Mouse (Mus musculus) kidney, postnatal 36 days (tissue): ENCODE data around the gene Dmpk.
"Not testable (repeated sequence)": the region's sequence is repeated elsewhere in the genome, so short reads cannot be mapped to it uniquely, and the experiment has no call there.

Source experiments
- DNase-seq, 2 experiments: peaks; one replicate each; pipeline ENCODE4 v3.0.0; 2021 to 2022; ENCODE audit warnings: mixed read lengths in 2 of 2

Dmpk gene

DNA sequence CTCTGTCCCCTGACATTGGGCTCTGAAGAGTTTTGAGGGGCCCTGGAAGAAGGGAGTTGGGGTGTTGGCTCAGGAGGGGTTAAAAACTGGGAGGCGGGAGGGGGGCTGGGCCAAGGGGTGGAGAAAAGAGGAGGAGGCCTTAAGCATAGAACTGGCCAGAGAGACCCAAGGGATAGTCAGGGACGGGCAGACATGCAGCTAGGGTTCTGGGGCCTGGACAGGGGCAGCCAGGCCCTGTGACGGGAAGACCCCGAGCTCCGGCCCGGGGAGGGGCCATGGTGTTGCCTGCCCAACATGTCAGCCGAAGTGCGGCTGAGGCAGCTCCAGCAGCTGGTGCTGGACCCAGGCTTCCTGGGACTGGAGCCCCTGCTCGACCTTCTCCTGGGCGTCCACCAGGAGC, at the start of gene Dmpk:
Gene Dmpk (plus strand): TSS at position 149 of the 400 bp plus-strand sequence.
- peak in 1 of 2 experiments; percentile 43 for DNase-seq

GRCm38 (mm10) chr7:19044616-19045015, 39.0 kb upstream of the Dmpk start:
- no peak for DNase-seq

DNA sequence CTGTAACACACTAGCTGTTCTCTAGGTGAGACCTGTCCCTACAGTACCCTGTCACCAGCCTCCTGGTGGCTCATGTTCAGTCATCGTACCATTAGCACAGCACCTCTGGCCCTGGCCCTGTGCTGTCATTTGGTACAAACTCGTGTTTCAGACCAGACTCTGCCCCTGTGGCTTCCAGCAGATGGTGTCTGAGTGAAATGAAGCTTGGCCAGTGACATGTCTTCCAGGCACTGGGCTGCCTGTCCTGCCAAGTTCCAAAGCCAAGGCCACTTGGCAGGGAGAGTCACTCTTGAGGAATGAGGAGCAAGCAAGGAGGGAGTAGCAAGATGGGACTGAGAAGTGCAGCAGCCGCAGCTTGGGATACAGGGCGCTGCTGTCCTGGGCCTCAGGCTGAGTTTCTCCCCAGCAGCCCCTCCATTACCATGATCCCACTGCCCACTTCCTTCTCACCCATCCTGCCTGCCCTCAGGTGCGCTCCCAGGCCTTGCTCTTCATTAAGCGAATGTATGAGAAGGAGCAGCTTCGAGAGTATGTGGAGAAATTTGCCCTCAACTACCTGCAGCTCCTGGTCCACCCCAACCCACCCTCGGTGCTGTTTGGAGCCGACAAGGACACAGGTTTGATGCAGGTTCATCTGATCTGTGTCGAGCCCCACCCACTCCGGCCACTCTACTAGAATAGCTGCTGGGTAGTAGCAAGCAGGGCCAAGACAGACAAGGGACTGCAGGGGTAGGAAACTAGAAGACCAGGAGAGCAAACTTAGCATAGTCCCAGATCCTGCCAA, 37.2 kb upstream of the Dmpk start:
- DNase-seq: no peak

DNA sequence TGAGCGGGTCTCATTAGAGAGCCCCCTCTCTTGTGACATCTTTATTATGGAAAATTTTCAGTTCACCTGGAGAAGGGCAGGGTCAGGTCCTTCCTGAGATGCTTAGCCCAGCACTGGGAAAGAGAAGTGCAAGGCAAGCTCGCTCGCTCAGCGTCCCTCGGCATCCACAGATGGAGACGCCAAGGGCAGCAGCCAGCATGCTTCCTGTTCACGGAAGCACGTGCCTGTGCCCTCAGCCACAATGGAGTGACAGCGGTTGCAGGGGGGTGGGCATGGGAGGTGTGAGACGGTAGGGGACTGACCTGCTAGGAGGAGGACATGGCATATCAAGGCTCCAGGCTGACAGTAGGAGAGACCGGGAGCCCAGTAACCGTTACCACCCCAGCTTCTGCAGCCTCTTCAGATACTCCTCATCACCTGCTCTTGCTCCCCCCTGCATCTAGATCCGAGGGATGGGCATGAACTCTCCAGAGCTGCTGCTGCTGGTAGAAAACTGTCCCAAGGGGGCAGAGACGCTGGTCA, 35.6 kb upstream of the Dmpk start:
- no peak for DNase-seq

DNA sequence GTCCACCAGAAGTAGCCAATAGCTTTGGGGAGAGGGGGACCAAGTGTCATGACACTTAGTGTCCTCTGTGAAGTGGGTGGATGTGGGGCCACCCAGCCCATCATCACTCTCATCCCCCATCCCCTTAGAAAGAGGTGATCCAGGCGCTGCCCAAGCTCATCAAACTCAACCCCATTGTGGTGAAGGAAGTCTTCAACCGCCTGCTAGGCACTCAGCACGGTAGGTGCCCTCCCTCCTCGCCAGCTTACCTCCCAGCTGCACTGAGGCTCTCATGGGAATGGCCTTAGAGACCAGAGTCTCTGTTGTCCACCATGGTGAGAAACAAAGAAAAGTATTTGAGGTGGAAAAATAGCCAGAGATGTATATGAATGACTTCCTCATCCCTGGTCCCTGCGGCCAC, 34.4 kb upstream of the Dmpk start:
- no peak for DNase-seq

DNA sequence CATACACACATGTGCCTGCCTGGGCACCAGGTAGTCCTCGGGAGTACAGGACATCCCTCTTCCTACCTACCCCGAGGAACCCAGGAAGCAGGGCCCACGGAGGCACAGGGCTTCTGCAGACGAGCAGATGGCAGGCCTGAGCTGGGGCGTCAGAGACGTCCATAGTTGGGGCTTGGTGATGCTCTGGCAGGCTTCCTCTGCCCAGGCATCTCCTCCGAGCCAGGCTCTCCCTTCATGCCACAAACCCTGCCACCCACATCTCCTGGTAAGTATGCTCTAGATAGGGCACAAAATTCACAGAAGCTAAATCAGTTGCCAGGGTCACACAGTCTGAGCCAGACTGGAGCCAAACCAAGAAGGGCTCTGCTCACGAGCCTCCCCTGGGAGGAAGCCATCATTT, 33.5 kb upstream of the Dmpk start:
- DNase-seq: no peak

DNA sequence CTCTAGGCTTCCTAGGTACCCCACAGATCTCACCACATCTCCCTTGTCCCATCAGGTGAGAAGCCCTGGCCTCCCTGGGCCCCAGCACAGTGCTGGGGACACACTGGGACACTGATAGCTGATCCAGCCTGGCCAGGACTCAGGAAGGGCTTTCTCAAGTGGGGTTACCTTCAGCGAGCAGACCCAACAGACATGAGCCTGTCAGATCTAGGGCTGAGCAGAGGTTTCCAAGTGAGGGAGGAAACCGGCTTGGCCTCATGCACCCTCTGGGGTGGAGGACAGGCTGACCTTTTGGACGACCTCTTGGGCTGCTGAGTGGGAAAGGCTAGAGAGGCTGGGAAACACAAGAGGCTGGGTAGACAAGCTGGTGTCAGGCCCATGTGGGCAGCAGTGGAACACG, 32.5 kb upstream of the Dmpk start:
- no peak for DNase-seq

GRCm38 (mm10) chr7:19052345-19053135, 31.1 kb upstream of the Dmpk start:
- DNase-seq: no peak

- no peak for DNase-seq
Observed at GRCm38 (mm10) chr7:19053136-19053532, 30.5 kb upstream of the Dmpk start.

- peak in 1 of 2 experiments; percentile 62 for DNase-seq
Observed at GRCm38 (mm10) chr7:19054047-19054776, 29.4 kb upstream of the Dmpk start, which contains the start of gene Rsph6a. Rsph6a (plus strand) TSS chr7:19054690.

- DNase-seq: no peak
Observed at GRCm38 (mm10) chr7:19054777-19055076, 28.9 kb upstream of the Dmpk start.

DNA sequence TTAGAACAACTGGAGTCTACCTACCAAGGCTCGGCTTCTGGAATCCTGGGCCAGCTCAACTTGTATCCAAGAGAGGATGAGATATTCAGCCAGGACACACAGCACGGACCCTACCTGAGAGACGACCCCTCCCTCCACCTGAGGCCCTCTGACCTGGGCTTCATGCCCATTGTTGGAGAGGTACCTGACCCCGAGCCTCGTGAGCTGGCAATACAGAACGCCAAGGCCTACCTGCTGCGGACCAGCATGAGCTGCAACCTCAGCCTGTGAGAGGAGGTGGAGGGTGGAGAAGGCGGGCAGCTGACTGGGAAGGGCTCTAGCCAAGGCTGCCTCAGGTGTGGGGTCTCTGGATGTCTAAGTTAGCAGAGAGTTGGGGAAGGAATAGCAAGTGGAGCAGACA, 28.5 kb upstream of the Dmpk start:
- no peak for DNase-seq

DNA sequence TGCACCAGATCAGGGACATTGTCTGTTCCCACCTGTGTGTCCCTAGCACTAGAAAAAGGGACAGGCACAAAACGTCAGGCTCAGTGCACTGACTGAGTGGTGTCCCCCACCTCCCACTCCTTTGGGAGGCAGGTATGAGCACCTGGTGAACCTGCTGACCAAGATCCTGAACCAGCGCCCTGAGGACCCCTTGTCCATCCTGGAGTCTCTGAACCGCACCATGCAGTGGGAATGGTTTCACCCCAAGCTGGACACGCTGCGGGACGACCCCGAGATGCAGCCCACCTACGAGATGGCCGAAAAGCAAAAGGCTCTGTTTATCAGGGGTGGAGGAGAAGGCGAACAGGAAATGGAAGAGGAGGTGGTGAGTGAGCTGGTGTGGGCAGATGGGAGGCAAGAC, 26.2 kb upstream of the Dmpk start:
- no peak for DNase-seq

GRCm38 (mm10) chr7:19065896-19066295, 17.8 kb upstream of the Dmpk start:
- no peak for DNase-seq

- DNase-seq: no peak
Observed at GRCm38 (mm10) chr7:19067063-19067462, 16.6 kb upstream of the Dmpk start.

GRCm38 (mm10) chr7:19067935-19068334, 15.7 kb upstream of the Dmpk start:
- DNase-seq: no peak

DNA sequence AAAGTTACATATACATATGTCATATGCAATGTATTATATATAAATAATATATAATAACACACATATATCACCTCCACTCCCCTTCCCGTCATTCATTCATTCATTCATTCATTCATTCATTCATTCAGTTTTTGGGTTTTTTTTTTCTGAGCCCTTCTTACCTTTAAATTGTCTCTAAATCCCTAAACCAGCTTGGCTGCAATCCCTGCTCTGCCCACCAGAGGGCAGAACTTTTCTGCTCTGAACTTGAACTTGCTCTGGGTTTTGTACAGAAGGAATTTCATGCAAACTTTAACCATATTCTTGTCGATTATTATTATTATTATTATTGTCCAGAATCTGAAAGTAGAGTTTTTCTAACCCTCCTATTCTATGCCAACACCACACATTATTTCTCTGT, 14.9 kb upstream of the Dmpk start:
- peak; percentile 64 to 89 for DNase-seq

- peak in 1 of 2 experiments; percentile 59 for DNase-seq
Observed at GRCm38 (mm10) chr7:19069500-19069899, 14.1 kb upstream of the Dmpk start.

DNA sequence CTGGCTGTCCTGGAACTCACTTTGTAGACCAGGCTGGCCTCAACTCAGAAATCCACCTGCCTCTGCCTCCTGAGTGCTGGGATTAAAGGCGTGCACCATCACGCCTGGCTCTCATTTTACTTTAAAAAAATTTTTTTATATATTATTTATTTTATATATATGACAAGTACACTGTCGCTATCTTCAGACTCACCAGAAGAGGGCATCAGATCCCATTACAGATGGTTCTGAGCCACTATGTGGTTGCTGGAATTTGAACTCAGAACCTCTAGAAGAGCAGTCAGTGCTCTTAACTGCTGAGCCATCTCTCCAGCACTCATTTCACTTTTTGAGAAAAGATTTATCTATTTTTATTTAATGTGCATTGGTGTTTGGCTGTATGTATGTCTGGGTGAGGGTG, 12.6 kb upstream of the Dmpk start:
- not testable (repeated sequence) for DNase-seq

DNA sequence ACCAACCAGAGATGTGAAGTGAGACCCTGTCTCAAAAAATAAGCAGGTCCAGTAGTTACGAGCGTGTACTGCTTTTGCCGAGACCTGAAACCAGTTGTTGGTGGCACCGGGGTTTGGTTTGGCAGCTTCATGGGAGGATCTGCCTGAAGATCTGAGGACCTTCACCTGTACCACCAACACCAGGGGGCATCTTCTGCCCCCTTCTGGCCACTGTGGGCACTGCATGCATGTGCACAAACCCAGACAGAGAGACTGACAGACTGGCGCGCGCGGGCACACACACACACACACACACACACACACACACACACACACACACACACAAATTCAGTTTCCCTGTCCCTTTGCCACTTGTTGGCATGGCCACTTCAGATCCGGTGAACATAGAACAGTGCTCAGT, 10.1 kb upstream of the Dmpk start:
- DNase-seq: peak; percentile 43 to 79

- no peak for DNase-seq
Observed at GRCm38 (mm10) chr7:19074494-19074893, 9.2 kb upstream of the Dmpk start.

DNA sequence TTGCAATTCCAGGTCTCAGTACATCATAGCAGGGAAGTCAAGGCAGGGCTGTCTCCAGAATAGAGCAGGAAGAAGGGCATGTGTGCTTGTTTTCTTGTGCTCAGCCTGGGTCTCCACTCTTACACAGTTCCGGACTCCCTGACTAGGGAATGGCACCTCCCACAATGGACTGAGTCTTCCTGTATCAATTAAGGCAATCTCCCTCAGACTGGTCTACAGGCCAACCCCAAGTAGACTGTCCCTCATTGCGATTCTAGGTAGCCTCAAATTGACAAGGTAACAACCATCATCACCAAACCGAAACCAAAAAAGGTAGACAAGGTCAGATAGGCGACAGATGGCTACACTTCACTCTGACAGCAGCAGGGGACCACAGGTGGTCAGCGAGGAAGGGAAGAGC, 8.4 kb upstream of the Dmpk start:
- DNase-seq: no peak
